Mouse (Mus musculus) left cerebral cortex, postnatal 10 days (tissue): ENCODE results near the gene Capza2. TPM values are rescaled to one million over a fixed set of nuclear protein-coding genes. Genes with fewer than 3 reads are reported as not detected.
"Not testable (repeated sequence)": the region's sequence is repeated elsewhere in the genome, so short reads cannot be mapped to it uniquely, and the experiment has no call there.

Experiments used
- DNase-seq, 2 experiments: peaks; one replicate each; pipeline ENCODE4 v3.0.0; 2021 to 2022; ENCODE audit warnings: low spot score in 2 of 2, mixed read lengths in 1 of 2; ENCODE audit errors: extremely low spot score in 1 of 2
- intact Hi-C: fragments of 180-260 bp; cut with DNase I; formaldehyde crosslinking; loops from one replicate; pipeline ENCODE4 v1.15.1; 2025
- total RNA-seq, 2 experiments: library from RNA; stranded (reverse); gene quantifications; 2 replicates each; pipeline ENCODE4 v1.2.3; 2021

Gene Capza2
- total RNA-seq, 2 experiments from 2014 or later: 265 to 274 TPM

- intact Hi-C loops: no loop called here
- peak in 1 of 2 experiments; percentile 80 for DNase-seq
These were observed 57.9 kb downstream of the Capza2 start for GRCm38 (mm10) chr6:17693726-17694549.

GRCm38 (mm10) chr6:17694550-17694951, 58.5 kb downstream of the Capza2 start:
- intact Hi-C loops: no loop called here
- DNase-seq: peak; percentile 27 to 87

GRCm38 (mm10) chr6:17696321-17696734, 60.3 kb downstream of the Capza2 start:
- intact Hi-C loops: no loop called here

DNA sequence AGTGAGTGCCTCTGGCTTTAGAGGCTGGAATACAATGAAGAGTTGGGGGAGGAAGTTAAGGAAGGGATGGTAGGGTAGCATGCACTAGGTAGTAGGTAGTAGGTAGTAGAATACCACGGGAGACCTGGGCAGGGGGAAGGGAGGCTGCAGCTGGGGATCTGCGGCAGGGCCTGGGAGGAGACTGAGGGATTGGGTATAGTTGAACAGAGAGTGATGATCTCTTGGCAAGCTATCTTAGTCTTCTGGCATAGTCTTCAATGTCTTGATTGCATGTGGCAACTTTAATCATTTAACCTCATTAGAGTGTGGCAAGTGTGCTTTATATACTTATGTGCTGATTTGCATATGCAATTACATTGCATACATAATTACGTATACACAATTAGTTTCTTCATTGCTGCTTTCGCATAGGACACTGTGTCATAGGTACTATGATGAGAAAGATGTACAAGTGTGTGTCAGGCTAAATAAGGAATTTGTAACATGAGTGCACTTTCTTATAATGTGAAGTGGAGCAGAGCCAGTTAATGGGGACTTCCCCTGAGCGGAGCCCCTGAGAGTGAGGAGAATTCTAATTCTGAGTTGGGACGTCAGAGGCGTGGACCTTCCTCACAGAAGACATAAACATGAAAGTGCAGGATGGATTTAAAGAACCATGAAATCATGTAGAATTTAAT, 65.0 kb downstream of the Capza2 start:
- intact Hi-C loops: no loop called here
- no peak for DNase-seq

More at GRCm38 (mm10) chr6:17696321-17696734, 60.3 kb downstream of the Capza2 start:
- peak; percentile 63 to 73 for DNase-seq

DNA sequence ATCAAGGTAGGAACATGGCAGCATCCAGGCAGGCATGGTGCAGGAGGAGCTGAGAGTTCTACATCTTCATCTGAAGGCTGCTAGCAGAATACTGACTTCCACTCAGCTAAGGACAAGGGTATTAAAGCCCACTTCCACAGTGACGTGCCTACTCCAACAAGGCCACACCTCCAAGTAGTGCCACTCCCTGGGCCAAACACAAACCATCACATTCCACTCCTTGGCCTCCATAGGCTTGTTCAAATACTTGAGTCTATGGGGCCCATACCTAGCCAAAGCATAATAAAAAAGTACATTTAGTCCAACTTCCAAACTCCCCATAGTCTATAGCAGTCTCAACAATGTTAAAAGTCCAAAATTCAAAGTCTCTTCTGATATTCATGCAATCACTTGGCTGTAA, 68.0 kb downstream of the Capza2 start:
- DNase-seq, intact Hi-C loops: not testable (repeated sequence)

DNA sequence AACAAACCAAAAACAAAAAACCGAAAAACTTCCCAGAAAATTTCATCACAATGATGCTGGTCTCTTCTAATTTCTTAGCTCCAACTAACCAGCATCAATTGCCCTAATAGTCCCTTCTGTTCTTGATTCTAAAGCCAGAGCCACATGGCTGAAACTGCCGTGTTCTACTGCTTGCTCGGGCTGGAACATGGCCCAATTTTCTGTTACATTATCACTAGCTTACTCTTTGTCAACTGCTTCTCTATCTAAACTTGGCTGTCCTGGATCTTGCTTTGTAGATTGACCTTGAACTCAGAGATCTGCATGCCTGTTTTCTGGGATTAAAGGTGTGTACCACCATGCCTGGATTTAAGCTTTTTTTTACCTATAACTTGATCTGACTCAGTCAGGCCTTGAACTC, 69.9 kb downstream of the Capza2 start:
- no peak for DNase-seq
- intact Hi-C loops: no loop called here

Other genes starting within 250 kb of the Capza2 start
- gene Met, start 172.4 kb upstream of the Capza2 start, total RNA-seq: 10 to 100 TPM; 61.3 to 69.8 TPM
- 10 to 100 TPM; 41.1 to 46.5 TPM for gene St7, start 56.7 kb downstream of the Capza2 start, total RNA-seq